Mouse (Mus musculus): ENCODE results near the gene Fem1b.

The Fem1b gene

GRCm38 (mm10) chr9:62777461-62777860 lies 34.3 kb downstream of the Fem1b start:
- peak; percentile 67 for DNase-seq

GRCm38 (mm10) chr9:62775464-62775863 lies 36.3 kb downstream of the Fem1b start:
- DNase-seq: no peak

- no peak for DNase-seq
Observed at GRCm38 (mm10) chr9:62772746-62773145, 39.0 kb downstream of the Fem1b start.

- no peak for DNase-seq
Observed at GRCm38 (mm10) chr9:62768361-62768760, 43.4 kb downstream of the Fem1b start.

- no peak for DNase-seq
Observed at GRCm38 (mm10) chr9:62767464-62767863, 44.3 kb downstream of the Fem1b start.

GRCm38 (mm10) chr9:62765346-62765745 lies 46.4 kb downstream of the Fem1b start:
- DNase-seq: no peak

- no peak for DNase-seq
Observed at GRCm38 (mm10) chr9:62763478-62763877, 48.3 kb downstream of the Fem1b start.

GRCm38 (mm10) chr9:62759601-62760000 lies 52.1 kb downstream of the Fem1b start:
- no peak for DNase-seq

- DNase-seq: no peak
Observed at GRCm38 (mm10) chr9:62758288-62758687, 53.4 kb downstream of the Fem1b start.

GRCm38 (mm10) chr9:62750381-62750780 lies 61.4 kb downstream of the Fem1b start:
- no peak for DNase-seq

GRCm38 (mm10) chr9:62749666-62750065 lies 62.1 kb downstream of the Fem1b start:
- peak; percentile 8 for DNase-seq

- peak; percentile 32 for DNase-seq
Observed at GRCm38 (mm10) chr9:62746646-62747045, 65.1 kb downstream of the Fem1b start.

- peak; percentile 37 for DNase-seq
Observed at GRCm38 (mm10) chr9:62744558-62745275, 67.0 kb downstream of the Fem1b start.
